Mouse (Mus musculus) embryonic fibroblast, embryonic 13.5 days (primary cell): ENCODE data around the gene Krt87.

Experiments used
- CTCF ChIP-seq: IDR thresholded peaks from 2 replicates; pipeline ENCODE4 v1.5.1; 2011; ENCODE audit warnings: mild to moderate bottlenecking, control low read depth, low read length, moderate library complexity, borderline replicate concordance; ENCODE audit not compliant: insufficient read depth
- POLR2A ChIP-seq: IDR thresholded peaks from 2 replicates; pipeline ENCODE4 v1.6.1; 2011; ENCODE audit warnings: low read depth, mild to moderate bottlenecking, control low read depth, low read length, moderate library complexity

DNA sequence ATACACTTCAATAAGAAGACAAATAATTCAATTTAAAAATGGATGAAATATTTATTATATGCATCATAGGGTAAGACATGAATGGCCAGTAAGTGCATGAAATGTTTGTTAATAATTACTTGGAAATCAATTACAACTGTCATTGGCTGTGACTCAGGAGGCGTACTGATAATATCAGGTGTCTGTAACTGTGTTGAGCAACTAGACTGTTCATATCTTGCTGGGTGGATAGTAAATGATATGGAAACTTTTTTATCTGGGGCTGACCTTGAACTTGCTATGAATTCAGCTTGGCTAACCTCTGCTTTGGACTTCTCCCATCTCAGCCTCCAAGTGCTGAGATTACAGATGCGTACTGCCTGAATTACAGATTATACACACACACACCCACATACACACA lies 40.9 kb downstream of the Krt87 start:
- TF ChIP-seq CTCF, result no peak
- no peak for TF ChIP-seq POLR2A
